Mouse (Mus musculus): ENCODE results near the gene Trim3.
A peak's percentile ranks its signal among the peaks of the same experiment; 100 is the strongest.

- TF ChIP-seq POLR2A (IDR thresholded peaks at IDR 0.05; ENCODE audit: borderline replicate concordance, extremely low read depth, low read depth, low read length) (no peak; the same call in 1 of the 2 replicates), CTCF (IDR thresholded peaks at IDR 0.05; ENCODE audit: insufficient read depth, low read length) (peak; percentile 67)
These were observed 17.5 kb upstream of the Trim3 start, which contains the start of gene Dnhd1 for GRCm38 (mm10) chr7:105650639-105651435.

Data from lung, adult 2 months (tissue).